Mouse (Mus musculus) yolk sac, embryonic 10.5 days (tissue): Measurements from ENCODE around the gene Gfi1.
A peak's percentile ranks its signal among the peaks of the same experiment; 100 is the strongest.

ENCODE experiments used
- DNase-seq: peaks from one replicate; pipeline ENCODE4 v3.0.0-alpha.2; 2017; ENCODE audit warnings: low spot score

The Gfi1 gene

DNA sequence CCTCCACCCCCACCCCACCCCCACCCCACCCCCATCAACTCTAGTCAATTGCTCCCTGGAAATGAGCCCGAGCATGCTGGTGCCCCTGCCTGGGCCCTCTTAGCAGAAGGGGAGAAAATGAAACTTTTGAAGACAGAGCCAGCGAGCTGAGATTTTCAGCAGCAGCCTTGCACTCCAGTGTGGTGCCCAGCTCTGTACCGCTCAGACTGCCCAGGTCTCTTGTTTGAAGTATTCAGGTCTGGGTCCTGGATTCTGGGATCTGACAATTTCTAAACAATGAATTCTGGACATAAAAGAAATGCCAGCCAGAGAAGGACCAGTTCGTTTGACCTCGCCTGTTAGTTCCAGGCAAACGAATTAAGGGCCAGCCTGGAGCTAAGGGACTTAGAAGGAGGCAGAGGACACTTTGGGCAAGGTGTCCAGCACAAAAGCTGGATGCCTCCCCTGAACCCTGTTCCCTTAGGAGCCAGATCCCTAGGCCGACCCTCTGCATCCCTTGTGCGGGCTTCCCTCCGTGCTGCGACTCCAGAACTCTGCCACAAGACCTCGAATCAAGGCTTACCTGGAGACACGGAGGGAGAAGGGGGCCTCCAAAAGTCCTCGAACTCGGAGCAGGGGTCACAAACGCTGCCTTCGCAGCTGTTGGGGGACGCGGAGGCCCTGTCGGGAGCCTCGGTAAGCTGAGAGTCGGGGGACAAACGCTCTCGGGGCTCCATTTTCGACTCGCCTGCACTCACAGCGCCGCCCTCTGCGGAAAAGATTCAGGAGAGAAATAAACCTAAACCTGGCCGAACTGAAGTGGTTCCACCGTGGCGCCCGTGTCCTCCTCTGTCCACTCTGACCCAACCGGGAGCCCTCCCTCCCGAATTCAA lies 2.9 kb downstream of the Gfi1 start:
- peak; percentile 19 for DNase-seq

- DNase-seq: peak; percentile 19
These were observed 4.2 kb downstream of the Gfi1 start for GRCm38 (mm10) chr5:107721638-107722011.

DNA sequence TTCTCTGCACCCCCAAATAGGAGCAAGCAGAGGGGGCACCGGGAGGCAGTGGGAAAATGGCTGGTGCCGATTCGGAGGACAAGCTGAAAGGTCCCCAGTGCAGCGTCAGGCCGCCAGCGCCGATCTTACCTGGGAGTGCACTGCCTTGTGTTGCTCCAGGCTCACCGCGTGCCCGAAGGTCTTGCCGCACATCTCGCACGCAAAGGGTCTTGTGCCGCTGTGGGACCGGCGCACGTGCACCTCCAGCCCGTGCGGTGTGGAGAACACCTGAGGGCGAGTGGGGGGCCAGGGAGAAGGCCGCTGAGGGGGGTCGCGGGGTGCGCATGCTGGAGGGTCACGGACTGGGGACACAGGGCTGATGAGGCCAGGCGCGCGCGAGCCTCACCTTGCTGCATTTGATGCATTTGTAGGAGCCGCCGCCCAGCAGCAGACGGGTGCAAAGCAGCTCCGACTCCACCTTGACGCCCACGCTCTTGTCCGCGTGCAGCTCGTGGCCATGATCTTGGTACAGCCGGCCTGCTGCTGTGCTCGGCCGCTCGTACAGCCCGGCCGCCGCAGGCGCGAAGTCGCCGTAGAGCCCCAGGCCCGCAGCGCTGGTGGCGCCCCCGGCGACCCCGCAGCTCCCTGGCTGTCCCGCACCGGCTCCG lies 4.7 kb downstream of the Gfi1 start:
- peak; percentile 12 for DNase-seq

- no peak for DNase-seq
These were observed 5.3 kb downstream of the Gfi1 start for GRCm38 (mm10) chr5:107720511-107720910.

DNA sequence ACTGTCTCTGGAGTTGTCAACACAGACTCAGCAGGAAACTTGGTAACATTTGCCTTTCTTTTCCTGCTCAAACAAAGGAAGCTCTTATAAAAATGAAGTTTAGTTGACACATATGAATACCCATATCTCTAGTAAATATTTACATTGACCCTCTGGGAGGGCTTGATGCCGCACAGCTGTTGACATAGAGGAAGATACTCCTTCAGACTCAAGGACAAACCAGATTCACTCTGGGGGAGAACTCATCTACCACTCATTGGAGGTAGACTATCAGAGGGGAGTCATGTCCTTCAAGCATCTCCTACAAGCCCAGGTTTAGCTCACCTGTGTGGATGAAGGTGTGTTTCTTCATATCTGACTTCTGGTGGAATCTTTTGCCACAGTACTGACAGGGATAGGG lies 6.0 kb downstream of the Gfi1 start:
- no peak for DNase-seq

- no peak for DNase-seq
These were observed 6.6 kb downstream of the Gfi1 start for GRCm38 (mm10) chr5:107719209-107719608.

DNA sequence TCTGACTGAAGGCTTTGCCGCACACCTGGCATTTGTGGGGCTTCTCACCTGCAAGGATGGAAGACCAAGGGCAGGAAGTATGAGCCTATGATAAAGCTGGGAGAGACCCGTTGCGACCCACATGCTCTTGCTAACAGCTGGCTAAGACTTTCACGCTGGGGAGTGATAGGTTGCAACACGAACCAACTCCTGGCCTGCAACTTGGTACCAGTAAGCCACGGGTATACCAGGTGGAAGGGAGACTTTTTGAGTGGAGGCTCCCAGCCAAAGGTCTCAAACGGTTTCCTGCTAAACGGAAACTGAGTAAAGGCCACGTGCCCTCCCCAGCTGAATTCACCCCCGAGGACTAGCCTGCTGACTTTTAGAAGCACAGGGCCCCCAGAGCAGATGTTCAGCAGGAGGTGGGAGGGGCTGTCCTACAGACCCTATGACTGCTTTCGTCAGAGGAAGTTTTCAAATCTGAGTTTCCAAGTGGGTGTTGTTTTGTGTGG lies 7.9 kb downstream of the Gfi1 start:
- DNase-seq: no peak

DNA sequence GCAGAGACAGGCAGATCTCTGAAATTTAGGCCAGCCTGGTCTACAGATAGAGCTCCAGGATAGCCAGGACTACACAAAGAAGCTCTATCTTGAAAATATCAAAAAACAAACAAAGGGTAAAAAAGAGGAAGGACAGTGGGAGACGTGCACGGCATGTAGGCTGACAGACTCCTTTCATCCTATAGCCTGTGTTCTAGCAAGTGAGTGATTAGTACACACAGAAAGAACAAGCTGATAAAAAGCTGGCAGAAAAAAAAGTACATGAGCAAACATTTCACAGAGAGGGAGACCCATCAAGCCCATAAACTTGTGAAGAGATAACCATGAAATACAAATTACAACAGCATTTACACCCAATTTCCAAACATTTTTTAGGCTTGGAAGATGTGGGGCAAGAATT lies 14.1 kb downstream of the Gfi1 start:
- no peak for DNase-seq

- no peak for DNase-seq
These were observed 17.6 kb downstream of the Gfi1 start for GRCm38 (mm10) chr5:107708124-107708797.

GRCm38 (mm10) chr5:107706262-107706661 lies 19.6 kb downstream of the Gfi1 start:
- DNase-seq: no peak

DNA sequence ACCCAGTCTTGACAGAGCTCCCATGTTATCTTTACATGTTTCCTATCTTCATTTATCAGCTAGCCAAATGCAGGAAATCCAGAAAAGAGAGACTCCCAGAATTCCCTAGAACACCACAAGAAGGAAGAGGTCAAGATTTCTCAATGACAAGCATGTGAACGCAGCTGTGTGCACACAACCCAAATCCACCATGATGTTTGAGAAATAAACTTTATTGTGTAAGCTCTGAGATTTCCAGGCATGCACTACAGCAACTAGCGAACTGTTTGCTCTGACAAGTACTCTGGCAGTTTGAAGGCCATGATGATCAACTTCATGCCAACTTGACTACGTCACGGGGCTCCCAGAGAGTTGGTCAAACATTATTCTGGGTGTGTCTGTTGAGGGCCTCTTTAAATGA lies 20.1 kb downstream of the Gfi1 start:
- no peak for DNase-seq

DNA sequence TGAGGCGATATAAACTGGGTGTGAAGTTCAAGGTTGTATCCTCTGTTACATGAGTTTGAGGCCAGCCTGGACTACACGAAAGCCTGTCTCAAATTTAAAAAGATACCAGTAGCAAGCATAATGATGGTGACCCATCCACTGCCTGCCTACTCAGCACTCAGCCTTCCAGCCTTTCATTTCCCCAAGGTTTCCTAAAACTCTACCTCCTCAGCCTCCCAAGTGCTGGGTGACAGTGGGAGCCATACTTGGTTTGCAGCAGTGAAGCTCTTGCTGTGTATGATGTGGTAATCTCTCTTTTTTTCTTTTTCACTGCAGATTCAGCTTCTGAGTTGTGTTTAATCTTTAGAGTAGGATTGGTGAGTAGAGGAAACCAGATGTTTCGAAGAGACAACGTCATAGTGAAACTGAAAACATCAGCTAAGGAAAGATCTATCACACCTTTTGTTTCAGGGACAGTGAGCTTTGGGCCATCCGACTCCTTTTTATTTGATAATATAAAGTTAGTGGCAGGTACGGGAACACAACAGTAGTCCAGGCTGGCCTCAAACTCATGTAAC lies 22.6 kb downstream of the Gfi1 start:
- DNase-seq: no peak

DNA sequence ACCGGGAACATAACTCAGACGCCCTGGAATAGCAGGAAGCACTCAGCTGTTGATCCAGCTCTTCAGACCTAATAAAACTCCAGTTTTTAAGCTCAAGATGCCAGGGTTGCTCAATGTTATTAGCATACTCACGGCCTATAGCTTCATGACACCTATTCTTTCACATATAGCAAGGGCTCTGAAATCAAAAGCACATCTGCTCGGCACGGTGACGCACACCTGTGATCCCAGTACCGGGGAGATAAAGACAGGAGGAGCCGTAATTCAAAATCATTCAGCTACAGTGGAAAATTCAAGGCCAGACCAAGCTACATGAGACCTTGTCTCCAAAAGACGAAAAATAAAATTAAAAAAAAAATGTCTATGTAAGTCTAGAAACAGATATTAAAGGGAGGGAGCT lies 24.2 kb downstream of the Gfi1 start:
- DNase-seq: no peak

- no peak for DNase-seq
These were observed 25.0 kb downstream of the Gfi1 start for GRCm38 (mm10) chr5:107700873-107701272.

- no peak for DNase-seq
These were observed 26.9 kb downstream of the Gfi1 start for GRCm38 (mm10) chr5:107698888-107699287.

DNA sequence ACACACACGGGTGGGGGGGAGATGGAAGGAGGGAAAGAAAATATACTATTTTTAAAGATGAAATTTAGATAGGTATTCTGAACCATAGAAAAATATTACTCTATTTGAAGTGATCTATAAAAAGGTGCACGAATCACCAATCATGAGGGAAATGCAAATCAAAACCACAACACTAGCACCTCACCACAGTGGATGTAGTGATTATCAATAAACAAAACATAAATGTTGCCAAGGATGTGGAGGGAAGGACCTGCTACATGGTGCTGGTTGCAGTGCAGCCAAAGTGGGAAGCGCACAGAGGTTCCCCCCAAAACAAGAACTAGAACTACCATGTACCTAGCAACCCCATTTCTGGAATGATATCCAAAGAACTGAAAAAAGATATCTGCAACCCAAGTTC lies 30.8 kb downstream of the Gfi1 start:
- DNase-seq: no peak

- no peak for DNase-seq
These were observed 37.4 kb downstream of the Gfi1 start for GRCm38 (mm10) chr5:107688499-107688866.

DNA sequence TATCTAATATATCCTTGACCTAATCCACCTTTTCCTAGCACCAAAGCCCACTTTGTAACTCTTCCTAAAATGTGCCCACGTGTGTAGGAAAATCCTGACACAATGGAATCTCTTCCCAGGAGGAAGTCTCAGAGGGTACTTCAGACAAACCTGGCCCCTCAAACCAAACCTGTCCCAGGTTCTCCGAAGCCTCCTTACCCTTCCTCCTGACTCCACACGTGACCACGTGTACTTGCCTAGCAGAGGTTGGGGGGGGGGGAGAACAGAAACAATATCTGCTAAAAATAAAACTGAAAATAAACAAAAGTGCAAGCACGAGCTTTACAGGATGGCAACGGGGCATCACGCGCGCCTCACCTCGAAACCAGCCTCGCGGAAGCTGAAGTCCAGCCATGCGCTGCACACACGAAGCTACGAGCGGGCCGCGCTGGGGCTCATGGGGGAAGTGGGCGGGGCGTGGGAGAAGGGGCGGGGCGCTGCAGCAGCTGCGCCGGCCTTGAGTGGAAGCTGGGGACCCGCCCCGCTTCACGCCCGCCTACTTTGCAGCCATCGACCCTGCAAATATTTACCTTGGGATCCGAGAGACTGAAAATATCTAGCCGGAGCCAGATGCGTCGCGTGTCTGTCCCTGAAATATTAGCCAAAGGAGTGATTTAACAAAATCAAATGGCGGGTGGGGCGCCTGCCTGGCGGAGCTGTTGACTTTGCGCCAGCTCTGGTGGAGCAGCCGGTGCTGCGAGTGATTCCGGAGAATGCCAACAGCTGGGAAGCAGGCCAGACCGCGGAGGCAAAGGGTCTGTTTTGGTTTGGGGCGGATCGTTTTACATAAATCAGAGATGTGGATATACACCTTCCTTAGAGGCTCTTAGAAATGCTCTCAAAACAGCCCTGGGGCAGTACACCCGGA lies 38.0 kb downstream of the Gfi1 start:
- peak; percentile 84 for DNase-seq

DNA sequence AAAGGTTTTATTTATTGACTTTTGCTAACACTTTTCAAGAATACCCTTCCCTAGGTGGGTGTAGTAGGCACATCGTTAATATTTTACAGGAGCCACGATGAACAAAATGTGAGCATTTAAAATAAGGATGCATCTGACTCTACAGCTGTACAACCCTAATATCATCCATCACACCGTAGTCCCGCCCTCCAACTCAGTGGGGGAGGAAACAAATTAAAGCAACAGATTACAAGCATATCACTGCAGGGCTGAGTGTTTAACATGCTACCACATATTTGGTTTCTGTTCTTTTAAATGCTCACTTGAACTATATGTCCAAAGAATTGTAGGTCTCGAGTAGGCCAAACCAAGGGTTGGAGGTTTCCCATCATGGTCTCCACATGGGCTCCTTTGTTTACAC lies 38.7 kb downstream of the Gfi1 start:
- no peak for DNase-seq

- no peak for DNase-seq
These were observed 41.5 kb downstream of the Gfi1 start for GRCm38 (mm10) chr5:107684380-107684779.

DNA sequence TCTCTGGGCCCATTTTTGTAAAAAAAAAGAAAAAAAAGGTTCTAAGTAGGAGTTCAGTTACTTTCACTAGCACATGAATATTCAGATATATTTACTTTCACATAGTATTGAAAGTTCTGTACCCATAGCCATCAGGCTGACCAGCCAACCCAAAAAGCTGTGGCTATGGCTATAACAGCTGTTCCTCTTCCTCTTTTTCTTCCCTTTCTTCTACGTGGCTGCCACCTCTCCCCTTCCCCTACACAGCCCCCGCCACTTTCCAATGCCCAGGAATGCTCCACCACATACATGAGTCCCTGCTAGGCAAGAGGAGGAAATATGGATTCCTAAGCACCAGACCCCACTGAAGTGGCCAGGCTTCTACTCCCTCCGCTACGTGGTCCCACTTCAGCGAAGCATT lies 44.5 kb downstream of the Gfi1 start:
- no peak for DNase-seq

DNA sequence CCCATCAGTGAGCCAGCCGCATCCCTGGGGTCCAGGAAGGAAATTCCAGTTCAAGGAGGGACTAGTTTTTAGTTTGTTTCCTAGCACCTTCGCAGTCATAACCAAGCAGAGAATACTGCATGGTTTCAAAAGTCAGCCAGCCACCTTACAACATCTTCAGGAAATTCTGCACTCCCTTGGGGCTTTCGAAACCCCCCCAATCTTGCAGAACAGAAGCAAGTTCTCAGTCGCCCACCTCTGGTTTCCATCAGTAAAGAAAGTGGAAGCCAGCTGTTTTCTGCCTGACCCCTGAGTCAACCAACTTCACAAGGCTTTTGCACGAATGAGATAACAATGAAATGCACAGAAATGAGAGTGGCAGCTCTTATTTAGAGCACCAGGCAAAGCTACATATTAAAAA lies 47.4 kb downstream of the Gfi1 start:
- DNase-seq: no peak
